Mouse (Mus musculus) MEL-GATA-1-ER (cell line): ENCODE measurements at regions not wholly inside any gene's neighbourhood (a gene's known extent, or its start where the extent isn't known, plus 50 kb on each side); places are given as distances from the start of the nearest gene placed in this dataset.

Source experiments
- DNase-seq: peaks from one replicate; pipeline ENCODE4 v3.0.0-alpha.2; 2012; ENCODE audit warnings: low read depth; ENCODE audit errors: extremely low read depth

DNA sequence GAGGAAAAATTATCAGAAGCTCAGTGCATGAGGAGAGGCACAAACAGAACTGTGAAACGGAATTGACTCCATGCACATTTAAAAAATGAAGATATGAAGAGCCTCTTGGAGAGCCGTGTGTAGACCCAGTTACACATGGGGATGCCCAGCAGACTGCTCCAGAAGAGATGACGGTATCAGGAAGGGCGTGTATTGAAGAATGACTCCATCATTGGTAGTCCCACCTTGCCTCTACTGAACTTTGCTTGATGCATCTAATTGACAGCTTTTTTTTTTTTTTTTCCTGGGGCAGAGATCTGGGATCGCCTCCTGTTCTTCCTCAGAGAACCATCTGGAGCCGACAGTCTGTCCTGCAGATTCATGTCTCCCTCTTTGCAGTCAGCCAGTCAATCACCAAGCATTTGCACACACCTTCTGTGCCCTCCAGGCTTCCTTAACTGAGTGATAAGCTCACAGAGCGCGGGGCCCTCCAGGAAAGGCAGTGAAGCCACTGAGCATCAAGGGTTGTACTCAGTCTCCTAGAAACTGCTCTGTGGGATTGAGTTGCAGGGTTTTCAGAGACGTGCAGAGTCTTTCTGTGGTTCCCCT is 57.6 kb upstream of the D1Pas1 start:
- DNase-seq = no peak

DNA sequence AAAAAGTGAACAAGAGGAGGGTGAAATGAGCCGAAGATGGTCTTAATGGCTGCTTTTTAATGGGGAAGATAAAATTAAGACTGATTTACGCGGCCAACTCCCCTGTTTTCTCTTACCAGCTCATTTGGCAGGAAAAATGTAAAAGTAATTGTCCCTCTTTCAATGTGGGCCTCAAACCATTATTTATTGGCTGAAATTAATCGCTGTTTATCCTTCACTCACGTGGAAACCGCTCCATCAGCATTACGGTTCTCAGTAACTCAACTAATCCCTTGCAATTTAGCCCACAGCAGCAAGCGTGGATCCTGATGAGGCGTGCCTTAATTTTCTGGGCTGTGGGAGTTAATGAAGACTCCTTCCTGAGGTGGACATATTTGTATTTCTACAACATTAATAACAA is 58.1 kb upstream of the D1Pas1 start:
- DNase-seq = no peak

DNA sequence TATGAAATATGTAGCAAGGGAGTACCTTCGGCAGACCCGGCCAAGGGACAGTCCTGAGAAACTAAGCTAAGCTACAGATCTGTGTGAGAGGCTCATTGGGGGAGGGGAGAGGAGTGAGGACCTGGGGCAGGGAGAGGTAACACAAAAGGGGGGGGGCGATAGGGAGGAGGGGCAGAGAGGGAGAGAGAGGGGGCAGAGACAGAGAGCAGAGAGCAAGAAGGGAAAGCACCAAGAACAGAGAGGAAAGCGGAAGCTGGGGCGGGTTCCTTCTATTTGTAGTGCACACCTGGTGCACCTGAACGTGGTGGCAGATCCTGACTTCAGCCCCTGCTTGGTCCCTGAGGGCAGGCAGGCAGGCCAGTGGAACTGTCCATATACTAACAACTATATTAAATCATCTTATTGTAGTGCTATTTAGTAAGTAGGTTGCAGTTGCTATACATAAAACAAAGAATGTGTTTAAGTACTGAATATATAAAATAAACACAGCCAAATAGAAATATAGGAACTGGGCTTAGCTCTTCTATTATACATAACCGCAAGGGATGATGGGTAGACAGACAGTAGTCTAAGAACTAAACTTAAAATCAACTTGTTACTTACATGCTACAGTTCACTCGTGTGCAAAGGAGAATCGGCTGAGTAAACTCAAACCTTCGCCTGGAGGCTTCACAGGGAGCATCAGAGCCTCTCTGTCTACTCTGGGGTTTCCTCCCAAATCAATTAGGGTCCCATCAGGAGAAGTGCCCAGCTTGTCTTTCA is 59.6 kb upstream of the D1Pas1 start:
- DNase-seq = no peak

DNA sequence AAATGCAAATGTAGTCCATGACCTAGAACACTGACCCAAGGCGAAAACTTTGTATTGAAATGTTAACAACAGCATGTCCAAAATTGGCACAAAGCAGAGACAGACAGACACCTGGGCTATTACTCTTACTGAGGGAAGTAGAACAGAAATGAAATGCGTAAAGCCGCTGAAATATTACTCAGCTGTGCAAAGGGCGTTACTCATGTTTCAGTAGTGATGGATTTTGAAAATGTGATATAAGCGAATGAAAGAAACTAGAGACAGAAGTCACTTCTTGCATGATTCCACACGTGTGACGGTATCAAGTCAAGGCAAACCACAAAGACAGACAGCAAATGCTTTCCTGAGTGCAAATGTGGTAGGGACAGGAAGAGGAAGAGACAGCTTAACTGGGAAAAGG is 61.3 kb upstream of the D1Pas1 start:
- no peak for DNase-seq

DNA sequence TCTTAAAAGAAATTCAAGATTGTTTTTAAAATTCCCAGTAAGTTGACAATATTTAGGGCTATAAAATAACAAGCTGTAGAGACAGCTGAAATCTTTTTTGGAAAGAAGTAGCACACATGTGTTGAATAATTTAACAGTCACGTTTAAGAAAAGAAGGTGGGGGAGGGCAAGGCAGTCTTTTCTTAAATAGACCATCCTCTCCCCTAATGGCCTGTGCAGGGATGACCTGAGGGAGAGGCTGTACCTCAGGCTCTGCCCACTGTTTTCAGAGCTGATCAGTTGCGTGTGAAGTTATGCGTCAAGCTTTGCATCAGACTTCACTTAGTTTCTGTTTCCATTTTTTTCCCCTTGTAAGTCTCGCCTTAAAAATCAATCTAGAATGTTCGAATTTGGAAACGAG is 65.7 kb upstream of the D1Pas1 start:
- no peak for DNase-seq

DNA sequence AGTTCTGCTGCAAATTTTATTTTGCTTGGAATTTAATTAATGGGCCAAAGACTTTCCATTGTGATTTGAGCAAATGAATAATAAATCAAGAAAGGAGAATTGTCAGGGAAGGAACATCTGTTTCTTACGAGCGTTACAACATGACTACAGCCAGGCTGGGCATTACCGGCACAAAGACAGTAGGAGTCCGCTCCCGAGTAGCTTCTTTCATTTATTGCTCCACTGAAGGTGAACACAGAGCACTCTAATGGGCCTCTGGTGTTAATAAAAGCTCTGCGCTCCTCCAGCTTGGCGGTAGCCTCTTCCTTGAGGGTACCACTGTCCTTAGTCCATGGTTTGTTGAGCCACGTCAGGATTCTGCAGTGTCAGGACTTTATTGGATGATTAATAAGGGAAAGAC is 69.0 kb upstream of the D1Pas1 start:
- DNase-seq = no peak

DNA sequence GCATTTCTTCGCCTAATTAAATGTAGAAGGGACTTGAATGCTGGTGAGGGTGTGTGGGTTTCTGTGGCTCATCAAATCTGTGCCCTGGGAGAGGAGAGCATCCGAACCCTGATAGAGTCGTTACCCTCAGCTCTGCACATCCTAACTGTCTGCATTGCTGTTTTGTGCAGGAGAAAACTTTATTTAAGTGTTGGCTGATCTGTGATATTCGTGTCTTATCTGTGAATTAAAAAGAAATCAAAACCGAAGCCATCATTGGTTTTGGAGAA is 77.7 kb upstream of the D1Pas1 start:
- DNase-seq = no peak

DNA sequence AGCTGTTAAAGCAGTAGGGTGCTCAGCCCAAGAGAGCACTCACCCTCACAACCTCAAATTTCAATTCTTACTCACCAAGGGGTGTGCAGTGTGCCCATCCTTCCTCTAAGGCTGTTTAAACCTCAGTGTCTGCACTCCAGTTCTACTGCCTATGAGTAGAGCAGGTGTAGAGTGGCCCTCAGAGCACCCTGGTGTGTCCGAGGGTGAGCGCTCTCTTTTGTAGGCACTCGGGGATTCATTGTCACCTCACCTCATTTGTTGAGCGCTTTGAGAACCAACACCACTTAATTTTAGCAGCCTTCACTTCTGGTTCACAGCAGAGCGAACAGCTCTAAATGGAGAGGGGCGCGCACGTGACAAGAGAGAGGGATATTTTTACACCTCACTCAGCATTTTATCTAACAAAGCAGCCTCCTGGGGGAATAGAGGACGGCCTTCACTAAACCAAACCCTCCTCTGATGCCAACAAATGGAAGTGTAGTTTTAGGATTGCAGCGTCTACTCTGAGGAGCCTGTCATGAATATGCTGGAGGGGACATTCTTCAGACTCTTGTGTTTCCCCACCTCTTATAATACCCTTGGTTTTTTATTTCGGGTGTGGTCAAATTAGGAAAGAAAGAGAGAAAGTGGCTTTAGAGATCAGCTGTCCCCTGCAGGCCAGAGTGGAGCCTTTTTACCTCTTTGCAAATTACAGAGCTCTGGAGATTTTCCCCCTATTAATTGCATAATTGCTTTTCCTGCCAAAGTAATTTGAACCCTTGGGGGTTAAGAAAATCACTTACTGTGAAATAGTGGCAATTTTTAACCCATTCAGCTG is 78.2 kb upstream of the D1Pas1 start:
- no peak for DNase-seq

DNA sequence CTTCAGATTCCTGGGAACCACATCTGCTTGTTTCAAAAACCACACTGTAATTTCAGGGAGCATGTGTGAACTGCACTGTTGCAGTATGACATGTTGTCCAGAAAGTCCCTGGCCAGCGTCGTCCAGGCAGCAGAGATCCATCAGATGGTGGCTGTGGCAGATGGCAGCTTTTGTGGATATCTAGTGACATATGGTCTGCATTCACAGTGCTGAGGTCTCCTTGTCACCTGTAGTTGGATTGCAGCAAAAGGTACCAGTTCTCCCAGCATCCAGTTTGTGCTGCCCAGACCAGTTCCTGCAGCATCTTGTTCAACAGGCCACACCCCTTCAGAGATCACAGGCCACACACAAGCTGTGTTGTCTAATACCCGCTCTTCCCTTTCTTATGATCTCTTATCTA is 80.1 kb upstream of the D1Pas1 start:
- DNase-seq = no peak

DNA sequence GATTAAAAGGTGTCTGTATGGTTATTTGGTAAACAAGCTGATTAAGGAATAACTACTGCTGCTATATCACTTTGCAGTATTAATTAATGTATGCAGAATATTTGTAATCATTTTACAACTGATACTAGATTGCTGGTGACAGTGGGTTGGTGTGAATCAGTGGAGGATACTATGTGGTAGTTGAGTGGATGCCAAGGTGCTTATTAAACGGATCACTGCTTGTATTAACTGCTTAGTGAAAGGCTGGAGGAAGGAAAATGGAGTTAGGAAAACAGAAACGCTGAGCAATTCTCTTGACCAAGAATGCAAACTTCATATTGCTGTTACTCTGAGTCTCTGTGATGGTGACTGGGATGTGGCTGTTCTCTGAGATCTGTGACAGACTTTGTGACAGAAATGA is 86.8 kb upstream of the D1Pas1 start:
- DNase-seq = no peak

DNA sequence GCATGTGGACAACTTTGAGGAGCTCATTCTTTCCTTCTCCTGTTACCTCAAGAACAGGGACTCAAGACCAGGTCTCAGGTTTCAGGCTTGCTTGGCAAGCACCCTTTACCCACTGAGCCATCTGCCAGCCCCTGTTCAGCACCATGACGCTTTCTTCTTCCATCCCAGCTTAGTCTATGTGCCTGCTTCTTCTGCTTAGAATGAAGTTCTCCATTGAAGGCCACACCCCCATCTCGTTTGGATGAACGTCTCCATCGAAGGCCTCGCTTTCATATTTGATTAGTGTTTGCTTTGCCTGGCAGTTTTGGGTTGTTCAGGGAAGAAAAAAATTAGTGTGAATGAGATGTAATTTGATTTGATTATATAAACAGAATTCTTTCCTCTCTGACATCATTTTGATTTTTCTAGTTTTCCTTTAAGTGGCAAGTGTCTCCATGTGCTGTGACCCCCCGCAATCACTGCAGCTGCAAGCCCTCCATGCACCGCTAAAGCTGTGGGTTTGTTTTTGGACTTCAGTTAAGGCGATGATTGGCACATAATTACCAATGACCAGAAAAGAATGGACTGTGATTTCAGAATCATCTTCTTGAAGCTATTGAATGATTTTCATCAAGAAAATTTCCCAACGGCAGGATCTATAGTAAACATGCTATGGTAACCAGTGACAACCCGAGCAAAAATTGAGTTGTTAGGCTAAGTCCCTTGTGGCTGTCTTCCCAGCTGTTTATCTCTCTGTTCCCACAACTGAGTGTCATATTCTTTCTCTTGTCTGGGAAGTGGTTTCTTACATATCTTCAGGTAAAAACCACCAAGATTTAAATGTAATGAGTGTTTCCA is 106.4 kb upstream of the D1Pas1 start:
- DNase-seq = no peak

DNA sequence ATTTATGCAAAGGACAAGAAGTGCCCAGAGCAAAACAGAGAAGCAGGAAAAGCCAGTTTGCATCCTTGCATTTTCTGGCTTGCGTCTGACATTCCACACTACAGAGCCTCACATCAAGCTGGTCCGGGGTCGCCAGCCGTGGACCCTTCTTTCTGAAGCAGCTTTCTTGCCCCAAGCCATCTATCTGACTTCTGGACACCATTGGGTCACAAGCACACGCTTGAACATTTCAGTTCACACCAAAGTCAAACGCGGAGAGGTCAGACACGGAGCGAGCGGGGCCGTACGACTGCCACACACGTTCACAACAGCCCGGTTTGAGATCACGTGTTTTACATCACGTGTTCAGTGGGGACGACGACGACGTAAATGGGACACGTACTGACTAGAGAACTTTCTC is 108.9 kb upstream of the D1Pas1 start:
- no peak for DNase-seq

DNA sequence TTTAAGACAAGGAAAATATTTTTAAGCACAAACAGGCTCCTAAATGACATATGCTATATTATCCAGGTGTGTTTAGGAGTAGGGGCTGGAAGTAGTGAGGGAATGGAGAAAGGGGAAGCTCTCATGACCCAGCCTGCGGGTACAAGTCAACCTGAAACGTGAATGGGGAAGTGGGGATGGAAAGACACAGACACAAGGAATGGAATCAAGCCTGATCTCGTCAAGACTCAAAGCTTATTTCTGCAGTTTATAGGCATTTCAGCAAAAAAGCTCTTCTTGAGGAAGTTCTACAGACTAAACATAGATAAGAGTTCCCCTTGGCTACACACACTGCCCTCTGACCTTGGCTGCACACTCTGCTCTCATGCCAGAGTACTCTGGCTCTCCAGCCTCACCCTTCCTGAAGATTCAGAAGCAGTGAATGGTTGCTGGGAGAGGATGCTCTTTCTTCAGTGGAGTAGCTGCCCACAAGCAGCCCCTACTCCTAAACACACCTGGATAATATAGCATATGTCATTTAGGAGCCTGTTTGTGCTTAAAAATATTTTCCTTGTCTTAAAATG is 106.4 kb upstream of the Rrp15 start:
- no peak for DNase-seq

DNA sequence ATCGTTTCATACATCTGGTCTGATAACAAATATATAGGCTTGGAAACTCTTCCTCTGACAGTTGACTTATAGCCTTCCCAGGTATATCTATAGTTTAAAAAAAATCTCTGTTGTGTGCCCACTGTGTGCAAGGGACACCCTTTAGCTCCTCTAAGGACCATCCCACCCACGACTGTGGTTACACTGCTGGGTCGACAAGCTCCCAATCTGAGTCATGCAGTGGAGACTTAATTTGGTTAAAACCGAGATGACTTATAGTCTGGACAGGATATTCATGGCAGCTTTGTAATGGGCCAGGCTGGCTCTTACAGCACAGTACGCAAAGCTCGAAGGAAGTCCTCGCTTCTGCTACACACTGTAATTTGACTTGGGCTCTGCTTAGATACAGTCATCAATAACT is 96.1 kb upstream of the Rrp15 start:
- DNase-seq = no peak

DNA sequence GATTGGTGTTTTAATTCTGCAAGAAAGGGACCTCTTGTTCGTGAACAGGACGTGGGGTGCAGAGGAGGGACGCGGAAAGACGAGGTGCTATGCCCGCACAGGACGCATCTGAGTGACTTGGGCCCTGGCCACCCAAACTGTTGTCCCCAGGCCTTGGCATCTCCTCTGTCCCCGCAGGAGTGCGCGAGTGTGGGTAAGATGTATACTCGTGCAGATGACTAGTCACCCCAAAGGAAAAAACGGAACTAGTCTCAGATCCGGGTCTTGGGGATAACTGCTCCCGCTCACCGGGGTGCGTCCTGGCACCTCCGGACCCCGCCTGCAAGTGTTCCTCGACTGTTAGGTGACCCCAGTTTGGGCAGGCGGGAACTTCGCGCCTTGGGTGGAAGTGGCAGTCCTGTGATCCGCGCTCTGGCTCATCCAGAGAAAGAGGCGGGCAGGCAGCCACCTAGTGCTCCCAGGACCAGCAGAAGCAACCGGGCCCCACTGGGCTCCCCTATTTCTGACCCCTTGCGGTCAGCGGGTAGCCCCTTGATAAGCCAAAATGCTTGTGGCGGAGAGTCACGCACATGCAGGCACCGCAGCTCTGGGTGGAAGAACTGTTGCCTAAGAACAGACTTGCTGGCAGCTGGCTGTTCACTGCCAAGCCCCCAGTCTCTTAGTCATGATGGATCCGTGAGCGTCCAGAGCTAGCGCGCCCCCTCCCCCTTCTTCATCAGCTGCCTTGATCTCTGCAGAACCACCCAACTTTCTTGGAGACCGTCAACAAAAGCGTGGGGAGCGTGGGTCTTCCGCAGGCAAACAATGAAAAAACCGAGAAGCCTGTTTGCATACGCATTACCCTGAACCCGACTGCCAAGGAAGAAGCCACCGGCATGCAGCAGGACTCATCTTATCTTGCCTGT is 85.0 kb upstream of the Rrp15 start:
- no peak for DNase-seq

DNA sequence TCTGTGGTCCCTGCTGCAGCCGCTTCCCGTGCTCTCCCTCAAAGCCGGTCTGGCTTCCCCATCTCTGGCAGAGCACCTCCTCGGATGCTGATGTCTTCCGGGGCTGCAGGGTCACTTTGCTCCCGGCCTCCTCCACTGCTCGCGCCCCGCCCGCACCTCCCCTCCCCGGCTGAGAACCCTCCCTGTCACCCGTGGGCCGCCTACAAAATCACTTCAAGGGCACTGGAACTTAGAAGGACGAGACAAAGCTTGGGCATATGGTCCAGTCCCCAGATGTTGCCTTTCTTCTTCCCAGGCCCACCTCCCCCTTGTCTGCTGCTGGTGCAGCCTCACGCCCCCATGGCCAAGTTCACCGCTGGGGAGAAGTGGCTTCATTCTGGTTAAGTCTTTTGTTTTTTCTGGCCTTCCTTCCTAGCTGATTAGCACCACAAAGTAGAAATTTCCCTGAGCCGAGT is 84.3 kb upstream of the Rrp15 start:
- no peak for DNase-seq

DNA sequence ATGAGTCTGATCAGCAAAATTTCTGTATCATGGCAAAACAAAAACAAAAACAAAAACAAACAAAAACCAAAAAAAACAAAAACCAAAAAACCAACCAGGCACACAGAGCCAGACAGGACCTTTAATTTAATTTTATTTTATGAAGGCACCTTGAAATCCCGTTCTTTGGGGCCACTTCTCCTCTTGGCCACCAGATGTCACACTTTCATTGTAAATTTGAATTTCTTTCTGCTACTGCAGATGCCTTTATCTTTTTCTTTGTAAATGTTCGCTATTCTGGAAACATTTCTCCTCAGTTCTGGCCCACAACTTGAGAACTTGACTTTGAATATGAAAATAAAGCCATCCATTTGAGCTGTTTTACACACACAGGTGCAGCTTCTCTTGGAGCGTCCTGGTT is 78.6 kb upstream of the Rrp15 start:
- DNase-seq = peak; percentile 19

DNA sequence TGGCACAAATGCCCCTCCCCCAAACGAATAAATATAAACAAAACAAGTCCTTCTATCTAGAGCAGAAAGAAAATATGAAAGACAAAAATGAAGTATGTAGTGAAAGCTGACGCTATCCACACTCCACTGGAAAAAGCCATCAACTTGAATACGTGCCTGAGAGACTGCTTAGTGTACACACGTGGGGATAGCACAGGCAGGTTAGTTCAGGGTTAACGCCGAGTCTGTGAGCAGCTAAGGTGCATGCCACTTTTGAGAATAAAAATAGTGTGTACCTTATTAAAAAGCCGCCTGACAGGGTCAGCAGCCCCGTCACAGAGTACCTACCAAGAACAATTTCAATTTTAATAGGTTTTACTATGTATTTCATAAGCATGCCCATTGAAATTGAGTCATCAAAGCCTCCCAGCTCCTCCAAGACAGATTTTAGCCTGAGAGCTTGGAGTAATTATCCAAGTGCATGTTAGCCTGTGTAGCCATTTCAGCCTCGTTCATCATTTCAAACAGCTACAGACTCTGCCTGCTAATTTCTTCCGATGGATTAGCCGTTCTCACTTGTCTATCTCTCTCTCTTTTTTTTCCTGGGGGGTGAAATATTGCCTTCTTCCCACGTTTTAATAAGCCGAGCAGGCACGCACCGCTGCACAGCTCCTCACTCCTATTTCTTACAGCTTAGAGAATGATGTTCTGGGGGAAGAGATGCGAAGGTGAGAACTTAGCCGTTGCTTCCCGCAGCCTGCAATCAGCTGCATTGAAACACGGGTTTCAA is 59.2 kb upstream of the Rrp15 start:
- no peak for DNase-seq

DNA sequence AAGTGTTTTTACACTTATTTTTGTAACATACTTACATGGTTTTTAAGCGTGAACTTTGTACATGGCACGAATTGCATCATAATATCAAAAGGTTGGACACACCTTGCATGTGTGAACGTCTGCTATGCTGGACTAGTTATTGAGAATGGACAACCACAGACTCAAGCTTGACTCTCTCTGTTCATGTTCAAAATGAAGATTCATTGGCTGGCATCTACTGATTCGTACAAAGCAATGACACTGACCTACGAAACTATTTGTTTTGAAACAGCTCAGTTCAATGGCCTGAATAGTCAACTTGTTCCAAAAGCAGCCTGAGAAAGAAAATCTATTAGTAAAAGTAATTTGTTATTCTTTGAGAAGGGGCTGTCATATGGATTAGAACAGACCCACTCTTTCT is 55.3 kb upstream of the Rrp15 start:
- no peak for DNase-seq
